Mouse (Mus musculus): Measurements from ENCODE around the gene Clca3a1. TPM values are rescaled to one million over a fixed set of nuclear protein-coding genes. Genes with fewer than 3 reads are reported as not detected.
A peak's percentile ranks its signal among the peaks of the same experiment; 100 is the strongest.
"Not testable (repeated sequence)": the region's sequence is repeated elsewhere in the genome, so short reads cannot be mapped to it uniquely, and the experiment has no call there.

Gene Clca3a1
- total RNA-seq (2022): under 1 TPM in 3 of 4 experiments, not detected in 1; 0.09 to 0.39 (median 0.35) TPM

DNA sequence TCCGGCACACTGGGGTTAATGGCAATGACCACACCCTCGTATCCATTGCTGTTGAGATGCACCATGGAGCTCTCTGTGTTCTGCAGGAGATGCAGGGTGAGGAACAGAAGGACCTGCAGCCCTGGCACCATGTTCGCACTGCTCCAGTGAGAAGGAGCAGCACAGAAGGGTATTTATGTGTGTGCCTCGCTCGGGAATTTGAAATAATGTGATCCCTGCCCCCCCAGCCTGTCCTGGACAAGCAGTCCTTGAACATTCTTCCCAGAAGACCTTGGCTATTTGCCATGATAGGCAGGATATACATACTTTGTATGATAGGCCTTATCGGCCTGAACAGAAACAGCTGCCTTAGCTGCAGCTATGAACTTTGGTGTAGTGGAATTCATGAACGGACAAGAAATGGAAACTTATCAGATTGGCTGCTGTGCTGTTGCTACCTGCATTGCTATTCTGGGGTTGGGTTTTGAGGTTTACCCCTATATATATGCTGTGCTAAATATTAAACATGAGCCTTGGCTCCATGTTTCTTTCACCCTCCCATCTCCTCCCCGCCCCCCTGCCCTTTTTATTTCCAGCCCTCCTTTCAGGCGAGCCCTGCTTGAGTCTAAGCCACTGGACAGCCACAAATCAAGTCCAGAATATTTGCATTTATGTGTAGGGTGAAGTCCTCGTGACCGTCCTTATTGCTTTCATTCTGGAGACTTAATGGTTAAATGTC is at the start of gene Clca3a1:
Gene Clca3a1, minus strand, starts transcription at position 386 of the 718 bp plus-strand sequence.
- DNase-seq (ENCODE audit: low spot score in 2 of 2): no peak

DNA sequence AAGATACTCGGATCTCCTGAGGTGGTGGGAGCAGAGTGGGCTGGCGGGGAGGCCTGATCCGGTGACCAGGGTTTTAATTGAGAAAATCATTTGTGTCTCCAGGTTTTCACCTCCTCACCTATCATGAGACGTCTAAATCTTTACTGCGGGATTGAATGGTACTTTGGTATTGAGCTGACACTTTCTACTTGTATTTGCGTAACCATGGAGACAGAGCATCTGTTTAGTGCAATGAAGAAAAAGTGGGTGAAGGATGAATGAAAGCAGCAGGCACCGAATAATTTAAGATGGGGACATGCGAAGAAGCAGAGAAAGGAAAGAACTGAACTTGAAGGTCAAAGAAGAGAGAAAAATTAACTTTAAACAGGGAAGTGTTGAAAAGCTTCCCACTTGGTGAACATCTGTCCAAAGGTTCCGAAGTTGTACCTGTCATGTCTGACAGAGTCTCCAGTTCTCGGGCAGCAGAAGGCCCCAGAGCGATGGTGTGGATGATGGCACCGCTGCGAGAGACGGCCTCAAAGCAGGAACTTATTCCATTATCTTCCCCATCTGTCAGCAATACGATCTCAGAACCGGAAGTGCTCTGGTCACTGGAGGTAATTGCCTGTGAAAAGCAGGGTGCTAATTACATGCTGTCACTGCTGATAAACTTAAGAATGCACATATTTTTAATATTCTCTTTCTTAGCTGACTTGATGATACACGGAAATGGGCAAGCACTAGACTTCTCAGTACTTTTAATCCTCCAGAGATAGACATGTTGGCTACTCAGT is 47.6 kb upstream of the Clca3a1 start:
- not testable (repeated sequence) for DNase-seq (ENCODE audit: low spot score in 2 of 2)

DNA sequence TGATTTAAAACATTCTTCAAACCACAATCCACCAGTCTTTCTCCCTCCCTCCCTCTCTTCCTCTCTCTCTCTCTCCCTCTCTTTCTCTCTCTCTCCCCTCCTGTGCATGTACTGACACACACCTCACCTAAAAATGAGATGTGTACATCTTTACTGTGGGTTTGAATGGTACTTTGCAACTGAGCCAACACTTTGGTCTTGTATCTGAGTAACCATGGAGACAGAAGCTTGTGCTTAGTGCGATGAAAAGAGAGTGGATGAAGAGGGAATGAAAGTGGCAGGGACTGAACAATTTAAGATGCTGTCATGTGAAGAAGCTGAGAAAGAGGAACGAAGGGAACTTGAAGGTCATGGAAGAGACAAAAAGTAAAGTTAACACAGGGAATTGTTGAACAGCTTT is 45.8 kb upstream of the Clca3a1 start:
- DNase-seq (ENCODE audit: low spot score in 2 of 2): not testable (repeated sequence)

DNA sequence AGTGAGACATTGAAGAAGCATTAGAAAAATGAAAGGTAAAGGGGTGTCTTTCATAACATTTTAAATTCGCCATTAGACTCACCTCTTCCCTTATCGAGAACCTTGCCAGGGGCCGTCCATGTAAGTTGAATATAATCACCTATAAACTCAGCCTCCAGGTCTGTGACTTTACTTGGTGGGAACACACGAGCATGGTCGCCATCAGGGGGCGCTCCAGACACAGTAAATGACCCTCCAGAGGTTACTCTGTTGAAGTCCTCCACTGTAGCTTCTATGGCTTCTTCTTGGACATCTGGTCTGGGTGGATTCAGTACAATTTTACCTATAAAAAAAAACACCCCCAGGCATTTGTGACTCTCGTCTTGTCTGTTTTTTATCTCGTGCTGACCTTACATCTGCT is 41.1 kb upstream of the Clca3a1 start:
- DNase-seq (ENCODE audit: low spot score in 2 of 2): no peak

DNA sequence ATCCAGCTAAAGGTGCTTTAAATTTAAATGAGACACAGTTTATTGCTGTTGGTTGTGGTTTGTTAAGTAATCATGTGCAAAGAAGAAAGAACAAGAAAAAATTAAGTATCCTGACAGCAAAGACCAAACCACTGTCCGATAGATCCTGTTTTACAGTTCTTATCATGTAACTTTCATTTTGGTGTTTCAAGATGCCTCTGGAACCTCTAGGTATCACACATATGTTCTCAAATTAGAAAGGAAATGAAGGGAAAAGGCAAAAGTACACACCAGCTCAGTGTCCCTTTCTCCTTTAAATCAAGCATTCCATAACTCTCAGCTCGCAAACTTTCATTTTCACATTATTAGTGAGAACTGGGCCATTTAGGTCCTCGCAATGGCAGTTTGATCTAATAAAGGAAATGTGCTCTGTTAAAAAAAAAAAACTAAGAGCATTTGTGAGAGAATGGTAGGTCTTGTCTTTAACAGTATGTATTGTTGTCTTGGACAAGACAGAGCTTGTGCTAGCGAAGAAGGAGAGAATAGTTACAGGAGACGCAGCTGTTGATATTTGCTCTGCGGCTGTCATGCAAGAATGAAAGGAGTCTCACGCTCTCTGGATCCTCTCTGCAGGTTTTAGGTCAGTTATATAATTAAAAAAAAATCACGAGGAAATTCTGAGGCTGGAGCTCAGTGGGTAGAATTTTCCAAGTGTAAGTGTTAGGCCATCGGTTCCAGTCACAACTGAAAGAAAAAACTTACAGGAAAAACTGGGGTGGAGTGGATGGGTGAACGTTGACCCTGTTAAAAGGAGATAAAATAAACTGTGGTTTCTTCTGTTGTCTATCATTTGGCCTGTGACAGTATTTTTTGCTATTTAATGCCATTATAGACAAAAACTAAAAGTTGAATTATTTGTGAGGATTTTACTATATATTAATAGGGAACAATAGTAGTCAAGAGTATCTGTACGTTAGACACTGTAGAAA is 24.7 kb upstream of the Clca3a1 start:
- no peak for DNase-seq (ENCODE audit: low spot score in 2 of 2)

DNA sequence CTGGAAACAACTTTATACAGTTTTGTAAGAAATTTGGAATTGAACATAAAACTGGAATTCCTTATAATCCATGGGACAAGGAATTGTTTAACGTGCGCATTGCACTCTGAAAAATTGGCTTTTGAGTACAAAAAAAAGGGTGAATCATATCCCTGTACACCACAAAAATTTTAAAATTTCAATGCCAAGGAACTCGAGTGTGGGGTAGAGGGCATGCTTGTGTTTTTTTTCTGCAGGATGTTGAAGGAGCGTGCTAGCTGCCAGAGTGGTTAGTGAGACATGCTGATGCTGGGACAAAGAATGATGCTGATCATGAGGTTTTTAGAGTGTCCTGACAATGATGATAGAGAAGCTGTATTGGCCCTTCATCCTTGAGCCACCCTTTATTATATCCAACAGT is 4.4 kb upstream of the Clca3a1 start:
- DNase-seq (ENCODE audit: low spot score in 2 of 2): no peak

DNA sequence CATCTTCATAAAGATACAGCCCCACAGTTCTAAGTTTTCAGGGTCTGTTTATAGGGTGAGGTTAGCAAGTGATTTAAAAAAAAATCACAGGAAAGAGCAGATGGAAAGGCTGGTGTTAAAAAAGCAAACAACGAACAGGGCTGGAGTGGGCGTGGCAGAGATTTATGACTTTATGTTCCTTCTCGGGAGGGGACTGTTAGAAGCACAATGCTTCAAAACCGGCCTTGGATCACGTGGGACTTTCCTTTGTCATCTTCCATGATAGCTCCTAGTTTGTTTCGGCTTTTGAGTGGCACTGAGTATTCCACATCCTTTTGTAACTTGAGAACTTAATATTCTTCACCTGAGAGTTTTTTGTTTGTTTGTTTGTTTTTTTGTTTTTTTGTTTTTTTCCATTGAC is 677 bp upstream of the Clca3a1 start:
- DNase-seq (ENCODE audit: low spot score in 2 of 2): no peak

DNA sequence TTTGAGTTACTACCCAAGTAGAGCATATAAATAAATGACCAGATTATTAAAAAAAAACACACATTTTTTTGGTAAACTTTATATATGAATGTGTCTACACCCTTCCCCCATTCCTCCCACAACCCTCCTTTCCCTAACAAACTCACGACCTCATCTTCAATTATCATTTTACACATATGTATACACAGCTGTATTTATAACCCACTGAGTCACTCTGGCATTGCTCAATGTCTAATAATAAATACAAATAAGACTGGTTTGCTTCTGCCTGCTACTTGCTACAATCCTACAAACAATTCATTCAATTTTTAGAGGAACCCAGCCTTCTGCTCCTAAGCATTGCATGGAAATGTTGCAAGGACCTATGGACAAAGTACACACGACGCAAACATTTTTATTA is 1.1 kb downstream of the Clca3a1 start:
- DNase-seq (ENCODE audit: low spot score in 2 of 2): no peak

DNA sequence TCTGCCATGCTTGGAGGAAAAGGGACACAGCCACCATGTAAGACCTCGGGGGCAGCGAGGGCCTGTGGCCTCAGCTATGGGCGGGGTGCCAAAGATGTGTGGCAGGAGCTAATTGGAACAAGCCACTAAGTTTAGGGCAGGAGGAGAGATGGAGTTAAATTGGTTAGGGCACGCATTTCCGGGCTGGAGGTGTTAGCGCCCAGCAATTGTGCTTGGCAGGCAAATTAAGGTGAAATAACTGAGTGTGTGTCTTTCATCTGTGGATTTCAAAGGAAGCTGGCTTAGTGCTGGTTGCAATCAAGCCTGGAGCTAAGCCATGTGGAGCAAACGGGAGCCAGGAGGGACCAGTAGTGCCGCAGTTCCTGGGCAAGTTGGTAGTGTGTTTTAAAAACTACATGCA is 4.7 kb downstream of the Clca3a1 start:
- not testable (repeated sequence) for DNase-seq (ENCODE audit: low spot score in 2 of 2)

DNA sequence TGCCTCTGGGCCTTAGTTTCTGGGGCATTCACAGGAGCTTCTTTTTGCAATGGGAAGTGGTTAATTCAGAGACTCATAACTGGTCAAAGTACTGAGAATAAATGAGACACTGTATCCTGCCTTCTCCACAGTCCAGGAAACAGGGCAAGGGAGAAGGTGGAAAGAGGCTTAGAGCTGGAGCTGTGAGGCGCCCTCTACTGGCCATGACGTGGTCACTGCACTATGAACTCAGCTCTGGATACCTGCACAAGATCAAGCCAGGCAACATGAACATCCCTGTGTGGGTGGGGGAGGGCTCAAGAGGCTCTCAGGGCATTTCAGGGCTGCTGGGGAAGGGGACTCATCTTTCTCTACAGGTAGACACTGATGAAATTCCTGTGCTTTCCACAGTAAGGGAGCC is 7.7 kb downstream of the Clca3a1 start:
- DNase-seq (ENCODE audit: low spot score in 2 of 2): no peak

DNA sequence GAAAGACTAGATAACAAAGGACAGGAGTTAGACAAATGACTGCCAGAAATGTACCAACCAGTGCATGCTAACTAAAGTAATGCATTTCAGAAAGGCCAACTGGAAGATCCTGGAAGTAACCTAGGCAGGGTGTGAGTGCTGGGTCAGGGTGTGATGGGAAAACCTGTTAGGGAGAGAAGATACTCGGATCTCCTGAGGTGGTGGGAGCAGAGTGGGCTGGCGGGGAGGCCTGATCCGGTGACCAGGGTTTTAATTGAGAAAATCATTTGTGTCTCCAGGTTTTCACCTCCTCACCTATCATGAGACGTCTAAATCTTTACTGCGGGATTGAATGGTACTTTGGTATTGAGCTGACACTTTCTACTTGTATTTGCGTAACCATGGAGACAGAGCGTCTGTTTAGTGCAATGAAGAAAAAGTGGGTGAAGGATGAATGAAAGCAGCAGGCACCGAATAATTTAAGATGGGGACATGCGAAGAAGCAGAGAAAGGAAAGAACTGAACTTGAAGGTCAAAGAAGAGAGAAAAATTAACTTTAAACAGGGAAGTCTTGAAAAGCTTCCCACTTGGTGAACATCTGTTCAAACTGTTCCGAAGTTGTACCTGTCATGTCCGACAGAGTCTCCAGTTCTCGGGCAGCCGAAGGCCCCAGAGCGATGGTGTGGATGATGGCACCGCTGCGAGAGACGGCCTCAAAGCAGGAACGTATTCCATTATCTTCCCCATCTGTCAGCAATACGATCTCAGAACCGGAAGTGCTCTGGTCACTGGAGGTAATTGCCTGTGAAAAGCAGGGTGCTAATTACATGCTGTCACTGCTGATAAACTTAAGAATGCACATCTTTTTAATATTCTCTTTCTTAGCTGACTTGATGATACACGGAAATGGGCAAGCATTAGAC is 11.5 kb downstream of the Clca3a1 start:
- DNase-seq (ENCODE audit: low spot score in 2 of 2): not testable (repeated sequence)

DNA sequence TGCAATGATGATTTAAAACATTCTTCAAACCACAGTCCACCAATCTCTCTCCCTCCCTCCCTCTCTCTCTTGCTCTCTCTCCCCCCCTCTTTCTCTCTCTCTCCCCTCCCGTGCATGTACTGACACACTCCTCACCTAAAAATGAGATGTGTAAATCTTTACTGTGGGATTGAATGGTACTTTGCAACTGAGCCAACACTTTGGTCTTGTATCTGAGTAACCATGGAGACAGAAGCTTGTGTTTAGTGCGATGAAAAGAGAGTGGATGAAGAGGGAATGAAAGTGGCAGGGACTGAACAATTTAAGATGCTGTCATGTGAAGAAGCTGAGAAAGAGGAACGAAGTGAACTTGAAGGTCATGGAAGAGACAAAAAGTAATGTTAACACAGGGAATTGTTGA is 13.1 kb downstream of the Clca3a1 start:
- not testable (repeated sequence) for DNase-seq (ENCODE audit: low spot score in 2 of 2)

DNA sequence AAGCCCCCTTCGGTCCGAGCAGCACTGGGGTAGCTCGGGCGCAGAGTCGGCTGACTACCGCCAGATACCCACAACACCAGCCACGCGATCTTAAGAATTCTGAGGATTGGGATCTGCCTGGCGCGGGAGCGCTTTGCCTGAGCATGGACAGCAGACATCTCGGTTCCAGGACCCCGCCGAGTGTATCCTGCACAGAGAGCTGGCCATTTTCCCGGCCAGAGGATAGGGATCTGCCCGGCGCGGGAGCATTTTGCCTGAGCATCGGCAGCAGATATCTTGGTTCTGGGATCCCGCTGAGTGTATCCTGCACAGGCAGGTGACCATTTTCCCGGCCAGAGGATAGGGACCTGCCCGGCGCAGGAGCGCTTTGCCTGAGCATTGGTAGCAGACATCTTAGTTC is 22.4 kb downstream of the Clca3a1 start:
- not testable (repeated sequence) for DNase-seq (ENCODE audit: low spot score in 2 of 2)

DNA sequence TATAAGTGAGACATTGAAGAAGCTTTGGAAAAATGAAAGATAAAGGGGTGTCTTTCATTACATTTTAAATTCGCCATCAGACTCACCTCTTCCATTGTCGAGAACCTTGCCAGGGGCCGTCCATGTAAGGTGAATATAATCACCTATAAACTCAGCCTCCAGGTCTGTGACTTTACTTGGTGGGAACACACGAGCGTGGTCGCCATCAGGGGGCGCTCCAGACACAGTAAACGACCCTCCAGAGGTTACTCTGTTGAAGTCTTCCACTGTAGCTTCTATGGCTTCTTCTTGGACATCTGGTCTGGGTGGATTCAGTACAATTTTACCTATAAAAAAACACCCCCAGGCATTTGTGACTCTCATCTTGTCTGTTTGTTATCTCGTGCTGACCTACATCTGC is 23.9 kb downstream of the Clca3a1 start:
- DNase-seq (ENCODE audit: low spot score in 2 of 2): no peak

DNA sequence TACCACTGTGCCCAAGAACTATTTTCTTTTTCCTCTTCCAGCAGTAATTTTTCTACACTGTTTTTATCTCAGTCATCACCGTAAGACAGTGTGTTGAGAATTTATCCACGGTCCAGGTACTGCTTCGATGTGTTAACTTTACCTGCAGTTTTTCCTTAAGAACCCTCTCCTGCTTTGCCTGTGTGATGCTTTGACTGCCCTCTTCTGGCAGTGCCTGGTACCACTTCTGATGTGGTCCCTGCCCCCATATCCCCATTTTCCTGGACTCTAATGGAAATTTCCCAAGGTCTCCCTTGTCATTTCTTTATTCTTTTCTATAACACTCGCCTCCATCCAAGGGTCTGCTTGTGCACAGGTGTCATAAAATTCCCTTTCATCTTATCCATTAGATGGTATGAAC is 37.3 kb downstream of the Clca3a1 start:
- DNase-seq (ENCODE audit: low spot score in 2 of 2): peak in 1 of 2 experiments; percentile 45

DNA sequence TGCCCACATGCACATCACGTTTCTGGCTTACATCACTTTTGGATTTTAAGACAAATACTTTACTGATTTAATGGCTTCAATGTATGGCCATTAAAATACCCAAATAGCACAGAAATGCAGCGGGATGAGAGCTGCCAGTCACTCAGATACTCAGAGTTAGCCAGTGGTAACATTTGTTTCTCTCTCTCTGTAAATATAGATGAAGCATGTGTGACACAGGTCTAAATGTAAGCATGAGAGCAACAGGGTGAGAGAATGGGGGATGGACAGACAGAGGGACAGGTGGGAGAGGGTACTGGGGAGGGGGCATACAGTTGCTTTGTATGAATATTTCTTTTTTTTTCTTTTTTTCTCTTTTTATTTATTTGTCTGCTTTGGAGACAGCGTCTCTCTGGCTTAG is 38.2 kb downstream of the Clca3a1 start:
- DNase-seq (ENCODE audit: low spot score in 2 of 2): not testable (repeated sequence)

DNA sequence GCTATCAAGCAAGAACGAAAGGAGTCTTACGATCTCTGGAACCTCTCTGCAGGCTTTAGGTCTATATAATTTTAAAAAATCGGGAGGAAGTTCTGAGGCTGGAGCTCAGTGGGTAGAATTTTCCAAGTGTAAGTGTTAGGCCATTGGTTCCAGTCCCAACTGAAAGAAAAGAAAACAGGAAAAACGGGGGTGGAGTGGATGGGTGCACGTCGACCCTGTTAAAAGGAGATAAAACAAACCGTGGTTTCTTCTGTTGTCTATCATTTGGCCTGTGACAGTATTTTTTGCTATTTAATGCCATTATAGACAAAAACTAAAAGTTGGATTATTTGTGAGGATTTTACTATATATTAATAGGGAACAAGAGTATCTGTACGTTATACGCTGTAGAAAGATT is 38.9 kb downstream of the Clca3a1 start:
- no peak for DNase-seq (ENCODE audit: low spot score in 2 of 2)

DNA sequence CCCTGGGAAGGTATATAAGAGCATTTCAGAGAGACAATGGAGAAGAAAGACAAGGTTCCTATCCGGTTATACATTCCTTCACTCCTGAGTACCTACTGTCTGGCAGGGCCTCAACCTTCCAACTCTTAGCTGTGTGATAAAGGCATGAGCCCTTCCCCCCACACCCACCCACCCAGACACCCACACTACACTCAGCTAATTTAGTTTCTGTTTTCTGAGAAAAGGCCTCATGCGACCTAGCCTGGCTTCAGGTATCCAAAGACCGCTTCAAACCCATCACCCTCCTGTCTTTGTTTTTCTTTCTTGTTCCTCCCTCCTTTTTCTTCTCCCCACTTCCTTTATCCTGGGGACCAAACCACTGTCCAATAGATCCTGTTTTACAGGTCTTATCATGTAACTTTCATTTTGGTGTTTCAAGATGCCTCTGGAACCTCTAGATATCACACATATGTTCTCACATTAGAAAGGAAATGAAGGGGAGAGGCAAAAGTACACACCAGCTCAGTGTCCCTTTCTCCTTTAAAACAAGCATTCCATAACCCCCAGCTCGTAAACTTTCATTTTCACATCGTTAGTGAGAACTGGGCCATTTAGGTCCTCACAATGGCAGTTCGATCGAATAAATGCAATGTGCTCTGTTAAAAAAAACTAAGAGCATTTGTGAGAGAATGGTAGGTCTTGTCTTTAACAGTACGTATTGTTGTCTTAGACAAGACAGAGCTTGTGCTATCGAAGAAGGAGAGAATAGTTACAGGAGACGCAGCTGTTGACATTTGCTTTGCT is 39.5 kb downstream of the Clca3a1 start:
- no peak for DNase-seq (ENCODE audit: low spot score in 2 of 2)

DNA sequence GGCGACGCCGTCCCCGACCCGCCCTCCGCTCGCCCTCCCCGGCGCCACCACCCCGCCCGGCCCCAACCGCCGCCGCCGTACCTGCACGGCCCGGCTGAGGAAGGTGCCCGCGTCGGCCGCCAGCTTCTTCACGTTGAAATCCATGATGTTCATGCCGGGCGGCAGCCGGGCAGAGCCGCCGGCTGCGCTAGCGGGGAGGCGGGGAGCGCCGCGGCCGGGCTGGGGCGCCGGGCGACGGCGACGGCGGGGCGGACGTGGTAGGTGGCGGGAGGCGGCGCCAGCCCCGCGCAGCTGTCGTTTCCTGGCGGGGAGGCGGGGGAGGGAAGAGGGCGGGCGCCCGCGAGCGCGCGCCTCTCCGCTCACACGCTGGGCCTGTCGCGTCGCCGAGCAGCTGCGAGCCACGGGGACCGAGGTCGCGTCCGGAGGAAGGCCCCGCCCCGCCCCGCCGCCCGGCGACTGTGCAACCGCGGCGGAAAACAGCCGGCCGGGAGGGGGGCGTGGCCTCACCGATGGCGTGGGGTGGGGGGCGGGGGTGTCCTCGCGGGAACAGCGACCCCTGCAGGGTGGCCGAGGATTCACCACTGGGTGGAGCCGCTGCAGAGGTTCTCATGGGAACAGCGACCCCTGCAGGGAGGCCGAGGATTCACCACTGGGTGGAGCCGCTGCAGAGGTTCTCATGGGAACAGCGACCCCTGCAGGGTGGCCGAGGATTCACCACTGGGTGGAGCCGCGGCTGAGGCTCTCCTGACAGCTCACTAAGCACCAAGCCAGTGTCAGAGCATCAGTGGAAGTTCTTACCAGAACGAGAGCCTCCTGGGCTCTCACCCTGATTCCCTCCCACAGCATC is 40.7 kb downstream of the Clca3a1 start, which contains the start of gene Sh3glb1:
Gene Sh3glb1, minus strand, starts transcription at position 435 of the 847 bp plus-strand sequence.
- DNase-seq (ENCODE audit: low spot score in 2 of 2): peak; percentile 88 to 92
